Mouse (Mus musculus) hindbrain, embryonic 16.5 days (tissue): ENCODE data around the gene Eif4b. TPM values are rescaled to one million over a fixed set of nuclear protein-coding genes. Genes with fewer than 3 reads are reported as not detected.

ENCODE experiments used
- ATAC-seq: fragments of 200-750 bp; cut with Nextera tagmentation; 2 replicates; pipeline ENCODE4 v1.8.0; 2017; ENCODE audit warnings: moderate TSS enrichment, moderate library complexity
- H3K27ac ChIP-seq: fragments of 300-500 bp; sonication (generic); 2 replicates; pipeline ENCODE4 v1.5.1; 2014; ENCODE audit warnings: low read depth, mild to moderate bottlenecking, control low read depth, low read length, moderate library complexity
- H3K27me3 ChIP-seq: fragments of 300-500 bp; sonication (generic); replicated peaks from 2 replicates; pipeline ENCODE4 v1.6.1; 2014; ENCODE audit warnings: low read length; ENCODE audit not compliant: control insufficient read depth, insufficient read depth
- H3K36me3 ChIP-seq: fragments of 300-500 bp; sonication (generic); 2 replicates; pipeline ENCODE4 v1.6.1; 2014; ENCODE audit warnings: mild to moderate bottlenecking, low read length, moderate library complexity, mixed read lengths; ENCODE audit not compliant: control insufficient read depth, insufficient read depth
- H3K4me1 ChIP-seq: fragments of 300-500 bp; sonication (generic); 2 replicates; pipeline ENCODE4 v1.6.1; 2014; ENCODE audit warnings: low read depth, low read length; ENCODE audit not compliant: control insufficient read depth, insufficient read depth
- H3K4me2 ChIP-seq: fragments of 300-500 bp; sonication (generic); 2 replicates; pipeline ENCODE4 v1.6.1; 2014; ENCODE audit warnings: mild to moderate bottlenecking, low read length, control low read depth, moderate library complexity
- H3K4me3 ChIP-seq: fragments of 300-500 bp; sonication (generic); 2 replicates; pipeline ENCODE4 v1.5.1; 2014; ENCODE audit warnings: mild to moderate bottlenecking, low read length, control low read depth, moderate library complexity
- H3K9ac ChIP-seq: fragments of 300-500 bp; sonication (generic); 2 replicates; pipeline ENCODE4 v1.6.1; 2014; ENCODE audit warnings: low read depth, mild to moderate bottlenecking, control low read depth, low read length, moderate library complexity
- H3K9me3 ChIP-seq: fragments of 300-500 bp; sonication (generic); 2 replicates; pipeline ENCODE4 v1.6.1; 2014; ENCODE audit warnings: mild to moderate bottlenecking, low read length, moderate library complexity; ENCODE audit not compliant: control insufficient read depth
- WGBS: fragments of 180-500 bp; shearing (Covaris S2); extraction: QIAGEN DNeasy Blood & Tissue Kit; methylation state at CpG from one replicate; pipeline ENCODE4 v1.1.7; 2014; 5-methylcytosine and 5-hydroxymethylcytosine counted together
- polyA plus RNA-seq: library from polyadenylated mRNA; unstranded; fragments of >200 nt; fragmentation: Nextera tagmentation; extraction: Ambion mirVana; gene quantifications from 2 replicates; pipeline ENCODE4 v1.2.1, GENCODE M21; 2015

The Eif4b gene
- polyA plus RNA-seq, 1 experiment from 2014 or later = 76.0 TPM

DNA sequence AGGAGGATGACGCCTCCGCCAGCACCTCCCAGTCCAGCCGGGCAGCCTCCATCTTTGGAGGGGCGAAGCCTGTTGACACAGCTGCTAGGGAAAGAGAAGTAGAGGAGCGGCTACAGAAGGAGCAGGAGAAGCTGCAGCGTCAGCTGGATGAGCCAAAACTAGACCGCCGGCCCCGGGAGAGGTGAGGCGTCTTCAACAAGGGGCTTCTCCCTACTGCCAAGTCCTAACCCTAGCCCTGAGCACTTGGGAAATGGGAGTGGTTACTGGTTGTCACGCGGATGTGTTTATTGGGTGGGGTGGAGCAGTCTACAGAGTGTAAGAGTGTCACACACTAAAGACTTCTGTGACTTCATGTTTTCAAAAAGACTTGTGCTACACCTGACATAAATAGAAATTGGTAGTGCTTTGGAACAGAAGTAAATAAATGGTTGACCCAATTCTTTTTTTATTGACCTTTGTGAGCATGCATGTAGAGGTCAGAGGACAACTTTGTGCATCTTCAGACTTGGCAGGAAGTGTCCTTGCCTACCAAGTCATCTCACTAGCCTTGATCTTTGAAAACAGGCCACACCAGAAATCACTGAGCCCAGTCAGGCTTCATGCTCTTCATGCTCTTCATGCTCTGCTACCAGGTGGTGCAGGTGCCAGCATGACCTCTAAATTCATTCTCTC, 16.5 kb downstream of the Eif4b start:
- Histone ChIP-seq H3K4me2 (no peak overlapping the region), H3K9me3 (no peaks in the 10 kb centered on the region), H3K4me3 (no peak overlapping the region), H3K4me1 (no peaks in the 10 kb centered on the region), H3K27ac (no peak overlapping the region), H3K36me3 (peaks cover 76% of the 10 kb centered on the region), H3K27me3 (no peaks in the 10 kb centered on the region), H3K9ac (no peak overlapping the region)
- 88% methylated on average over 12 of the region's 12 CpGs for WGBS
- ATAC-seq = no peak

DNA sequence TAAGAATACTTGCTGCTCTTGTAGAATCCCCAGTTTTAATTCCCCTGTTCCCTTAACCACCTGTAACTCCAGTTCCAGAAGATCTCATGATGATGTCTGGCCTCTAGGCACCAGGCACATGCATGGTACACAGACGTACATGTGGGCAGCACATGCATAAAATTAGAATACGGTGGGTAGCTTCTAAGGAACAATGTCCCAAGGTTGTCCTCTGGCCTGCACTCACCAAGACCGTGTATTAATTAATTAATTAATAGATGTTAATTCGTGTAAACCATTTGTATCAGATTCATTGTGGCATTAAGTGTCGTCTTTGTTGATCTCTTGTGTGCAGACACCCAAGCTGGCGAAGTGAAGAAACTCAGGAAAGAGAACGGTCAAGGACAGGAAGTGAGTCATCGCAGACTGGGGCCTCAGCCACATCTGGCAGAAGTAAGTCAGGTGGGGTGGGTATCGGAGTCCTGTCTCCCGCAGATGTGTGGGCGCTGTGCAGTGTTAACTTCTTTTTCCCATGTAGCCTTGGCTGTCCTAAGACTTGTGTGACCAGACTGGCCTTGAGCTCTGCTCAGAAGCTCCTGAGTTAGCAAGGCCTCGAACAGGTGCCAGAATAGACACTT, 17.6 kb downstream of the Eif4b start:
- Histone ChIP-seq H3K4me1 (no peaks in the 10 kb centered on the region), H3K36me3 (peaks cover 77% of the 10 kb centered on the region), H3K9me3 (no peaks in the 10 kb centered on the region), H3K27ac (no peak overlapping the region), H3K9ac (no peak overlapping the region), H3K4me2 (no peak overlapping the region), H3K27me3 (no peaks in the 10 kb centered on the region), H3K4me3 (no peak overlapping the region)
- 91% methylated on average over 12 of the region's 12 CpGs for WGBS
- ATAC-seq = no peak

DNA sequence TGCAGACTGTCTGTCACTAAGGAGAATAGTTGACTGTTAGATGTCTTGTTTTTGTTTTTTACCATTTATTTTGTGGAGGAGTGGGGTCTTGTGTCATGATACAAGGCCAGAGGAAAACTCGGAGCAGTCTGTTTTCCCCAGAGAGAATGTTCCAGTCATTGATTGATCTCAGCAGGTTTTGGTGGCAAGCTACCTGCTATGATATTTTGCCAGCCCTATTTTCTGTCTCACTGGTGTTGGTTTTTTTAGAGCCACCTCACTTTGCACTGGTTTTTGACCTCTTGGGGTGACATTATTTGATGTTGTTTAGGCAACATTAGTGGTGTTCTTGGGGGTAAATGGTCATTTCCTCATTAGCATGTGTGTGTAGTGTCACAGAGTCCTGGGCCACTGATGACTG, 18.1 kb downstream of the Eif4b start:
- H3K4me1 ChIP-seq = no peaks in the 10 kb centered on the region
- no peak overlapping the region for H3K27ac ChIP-seq
- H3K9me3 ChIP-seq = no peaks in the 10 kb centered on the region
- 77% methylated on average over 1 of the region's 1 CpGs for WGBS
- no peak overlapping the region for H3K4me2 ChIP-seq
- H3K27me3 ChIP-seq = no peaks in the 10 kb centered on the region
- H3K4me3 ChIP-seq = no peak overlapping the region
- no peak overlapping the region for H3K9ac ChIP-seq
- H3K36me3 ChIP-seq = peaks cover 74% of the 10 kb centered on the region
- ATAC-seq = no peak

DNA sequence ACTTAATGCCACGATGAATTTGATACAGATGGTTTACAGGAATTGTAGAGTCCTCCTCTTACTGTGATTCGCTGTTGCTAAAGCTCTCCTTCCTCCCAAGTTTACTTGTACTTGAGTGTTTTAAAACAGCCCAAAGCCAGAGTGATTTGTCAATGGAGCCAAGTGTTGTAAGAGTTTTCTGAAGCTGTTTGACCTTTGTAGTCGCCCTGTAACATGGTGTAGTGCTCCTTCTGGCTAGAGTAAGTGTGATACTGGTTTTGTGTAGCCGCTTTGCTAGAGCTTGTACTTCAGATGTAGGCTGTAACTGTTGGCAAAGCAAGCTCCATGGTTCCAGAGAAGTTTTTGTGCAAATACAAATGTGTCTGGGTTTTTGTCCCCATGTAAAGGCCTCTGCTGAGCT, 18.6 kb downstream of the Eif4b start:
- WGBS = 93% methylated on average over 4 of the region's 4 CpGs
- no peak overlapping the region for H3K4me2 ChIP-seq

DNA sequence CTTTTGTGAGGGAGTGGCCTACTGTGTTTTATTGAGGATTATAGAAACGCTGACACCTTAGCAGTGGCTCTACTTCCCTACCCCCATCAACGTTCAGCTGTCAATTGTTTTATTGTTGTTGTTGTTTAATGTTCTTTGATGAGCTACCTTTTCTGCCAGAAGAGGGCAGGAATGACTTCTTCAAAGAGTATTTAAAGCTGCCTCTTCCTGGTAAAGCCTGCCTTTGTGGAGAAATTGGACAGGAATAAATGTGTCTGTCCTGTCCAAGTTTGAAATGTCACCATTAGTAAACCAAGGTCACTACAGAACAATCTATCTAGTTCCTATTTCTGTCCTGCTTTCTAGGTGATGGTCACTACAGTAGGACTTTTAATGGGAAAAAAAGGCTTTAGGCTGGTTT, 20.6 kb downstream of the Eif4b start:
- no peak for ATAC-seq
- H3K36me3 ChIP-seq = peaks cover 66% of the 10 kb centered on the region
- no peak overlapping the region for H3K9ac ChIP-seq
- no peak overlapping the region for H3K4me3 ChIP-seq
- no peaks in the 10 kb centered on the region for H3K27me3 ChIP-seq
- H3K27ac ChIP-seq = no peak overlapping the region
- peaks cover 7% of the 10 kb centered on the region; the same call in 1 of the 2 replicates for H3K4me1 ChIP-seq
- no peak overlapping the region for H3K4me2 ChIP-seq
- WGBS = 73% methylated on average over 2 of the region's 2 CpGs
- H3K9me3 ChIP-seq = no peaks in the 10 kb centered on the region

More for the DNA sequence above, 18.6 kb downstream of the Eif4b start:
- no peak for ATAC-seq
- Histone ChIP-seq H3K9ac (no peak overlapping the region), H3K4me1 (no peaks in the 10 kb centered on the region), H3K27ac (no peak overlapping the region), H3K9me3 (no peaks in the 10 kb centered on the region), H3K36me3 (peaks cover 73% of the 10 kb centered on the region), H3K4me3 (no peak overlapping the region), H3K27me3 (no peaks in the 10 kb centered on the region)

DNA sequence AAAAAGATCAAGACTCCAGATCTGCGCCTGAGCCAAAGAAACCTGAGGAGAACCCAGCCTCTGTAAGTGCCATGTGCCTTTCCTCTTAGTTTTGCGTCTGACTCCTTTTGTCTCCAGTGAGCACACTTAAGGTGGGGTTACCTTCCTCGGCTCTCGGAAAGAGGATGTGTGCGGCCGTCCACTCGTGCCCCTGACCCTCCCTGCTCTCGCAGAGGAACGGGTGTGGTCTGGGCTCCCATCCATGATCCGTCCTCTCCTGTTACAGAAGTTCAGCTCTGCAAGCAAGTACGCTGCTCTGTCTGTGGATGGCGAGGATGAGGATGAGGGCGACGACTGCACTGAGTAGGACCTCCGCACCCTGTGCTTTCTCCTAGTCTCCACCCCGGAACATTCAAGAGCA, 21.4 kb downstream of the Eif4b start:
- WGBS = 89% methylated on average over 16 of the region's 16 CpGs
- ATAC-seq = no peak
- H3K27me3 ChIP-seq = no peaks in the 10 kb centered on the region
- H3K36me3 ChIP-seq = peaks cover 59% of the 10 kb centered on the region
- H3K9ac ChIP-seq = no peak overlapping the region
- H3K4me2 ChIP-seq = no peak overlapping the region
- H3K4me3 ChIP-seq = no peak overlapping the region
- H3K4me1 ChIP-seq = peaks cover 9% of the 10 kb centered on the region; the same call in 1 of the 2 replicates
- no peak overlapping the region for H3K27ac ChIP-seq
- no peaks in the 10 kb centered on the region for H3K9me3 ChIP-seq

DNA sequence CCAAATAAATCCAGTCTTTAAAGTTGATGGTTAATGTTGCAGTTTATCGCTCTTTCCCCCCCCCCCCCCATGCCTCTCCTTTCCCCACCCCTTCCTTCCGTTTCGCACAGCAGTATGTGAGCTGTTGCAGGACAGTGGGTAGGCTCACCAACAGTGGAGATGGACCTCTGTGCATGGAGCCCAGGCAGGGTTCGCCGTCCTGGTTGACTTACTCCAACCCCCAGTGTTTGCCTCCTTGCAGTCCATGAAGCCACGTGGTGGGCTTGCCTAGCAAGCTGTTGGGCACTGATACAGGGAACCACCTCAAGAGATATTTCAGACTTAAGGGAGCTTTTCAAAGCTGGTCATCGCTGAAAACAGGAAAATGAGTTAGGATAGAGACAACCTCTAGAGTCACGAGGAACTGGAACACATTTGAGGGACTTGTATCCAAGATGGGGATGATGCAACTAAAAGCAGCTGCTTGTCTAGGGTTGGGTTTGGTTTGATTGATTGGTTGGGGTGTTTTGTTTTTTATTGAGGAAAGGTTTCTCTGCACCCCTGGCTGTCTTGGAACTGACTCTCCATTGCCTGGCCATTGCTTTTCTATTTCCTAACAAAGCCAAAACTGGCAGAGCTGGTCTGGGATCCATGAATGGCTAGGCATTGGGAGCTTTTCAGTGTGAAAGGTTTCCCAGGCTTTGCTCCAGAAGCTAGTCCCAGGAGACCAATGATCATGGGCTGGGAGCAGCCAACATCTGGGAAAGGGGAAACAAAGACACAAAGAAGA, 23.8 kb downstream of the Eif4b start:
- no peaks in the 10 kb centered on the region; the same call in 1 of the 2 replicates for H3K27me3 ChIP-seq
- H3K27ac ChIP-seq = no peak overlapping the region
- no peak overlapping the region for H3K9ac ChIP-seq
- H3K4me2 ChIP-seq = no peak overlapping the region
- H3K4me3 ChIP-seq = no peak overlapping the region
- H3K36me3 ChIP-seq = peaks cover 45% of the 10 kb centered on the region
- no peaks in the 10 kb centered on the region for H3K9me3 ChIP-seq
- 81% methylated on average over 8 of the region's 8 CpGs for WGBS
- no peak for ATAC-seq
- peaks cover 28% of the 10 kb centered on the region for H3K4me1 ChIP-seq

DNA sequence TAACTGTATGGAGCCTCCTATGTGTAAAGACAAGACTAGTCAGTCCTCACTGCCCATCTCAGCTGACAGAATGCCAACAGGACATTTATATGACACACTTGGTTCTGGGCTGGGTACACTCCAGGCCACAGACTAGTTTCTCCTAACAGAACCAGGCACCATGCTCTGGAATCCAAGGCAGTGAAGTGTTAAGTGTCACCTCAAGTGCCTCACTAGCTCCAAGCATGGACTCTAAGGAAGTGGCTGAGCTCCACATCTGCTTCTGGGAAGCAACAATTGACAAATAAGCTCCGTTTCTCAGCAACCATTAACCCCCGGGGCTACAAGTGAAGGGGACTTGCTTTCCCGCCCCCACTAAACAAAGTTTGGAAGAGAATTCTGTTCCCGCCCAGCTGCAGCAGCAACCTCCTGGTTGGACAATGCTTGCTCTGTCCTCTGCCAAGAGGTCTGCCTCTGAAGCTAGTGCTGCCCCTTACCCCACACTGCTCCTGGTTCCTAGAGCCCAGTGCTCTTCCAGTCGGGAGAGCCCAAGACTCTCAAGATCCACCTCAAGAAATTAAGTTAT, 24.5 kb downstream of the Eif4b start:
- H3K36me3 ChIP-seq = peaks cover 37% of the 10 kb centered on the region
- H3K4me1 ChIP-seq = peaks cover 34% of the 10 kb centered on the region

DNA sequence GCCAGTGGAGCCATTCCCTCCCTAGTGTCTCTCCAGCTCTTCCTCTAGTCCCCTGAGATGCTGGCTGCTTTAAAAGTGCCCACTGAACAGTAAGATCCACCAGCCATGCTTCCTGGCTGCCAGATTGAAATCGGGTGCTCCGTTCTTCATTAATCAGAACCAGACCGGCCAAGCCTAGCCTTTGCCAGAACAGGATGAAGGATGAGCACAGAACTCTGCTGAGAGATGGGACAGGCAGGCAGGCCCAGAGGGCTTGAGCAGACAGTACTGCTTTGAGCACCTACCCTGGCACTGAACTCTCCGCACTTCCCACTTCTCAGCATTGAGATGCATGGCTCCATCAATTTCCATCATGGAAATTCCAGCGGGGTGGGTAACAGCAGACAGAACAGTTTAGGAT, 25.7 kb downstream of the Eif4b start:
- no peak overlapping the region; the same call in 1 of the 2 replicates for H3K9ac ChIP-seq
- no peak overlapping the region for H3K4me3 ChIP-seq
- no peaks in the 10 kb centered on the region for H3K9me3 ChIP-seq
- no peak for ATAC-seq
- H3K4me2 ChIP-seq = no peak overlapping the region; the same call in 1 of the 2 replicates
- peaks cover 26% of the 10 kb centered on the region for H3K36me3 ChIP-seq
- no peak overlapping the region for H3K27ac ChIP-seq
- 50% methylated on average over 5 of the region's 5 CpGs for WGBS
- H3K4me1 ChIP-seq = peaks cover 45% of the 10 kb centered on the region
- H3K27me3 ChIP-seq = no peaks in the 10 kb centered on the region; the same call in none of the 2 replicates

More for the DNA sequence above, 24.5 kb downstream of the Eif4b start:
- Histone ChIP-seq H3K9ac (no peak overlapping the region), H3K9me3 (no peaks in the 10 kb centered on the region), H3K4me2 (no peak overlapping the region), H3K27ac (no peak overlapping the region), H3K27me3 (no peaks in the 10 kb centered on the region; the same call in none of the 2 replicates), H3K4me3 (no peak overlapping the region)
- no peak for ATAC-seq
- 24% methylated on average over 5 of the region's 5 CpGs for WGBS
